Mouse (Mus musculus) kidney, adult 2 months (tissue): Measurements from ENCODE around the gene Fhl5.

Experiments
- CTCF ChIP-seq: fragments of 200-500 bp; conservative IDR thresholded peaks from 2 replicates; pipeline ENCODE4 v1.5.1; 2011; ENCODE audit warnings: low read depth, mild to moderate bottlenecking, control low read depth, low read length, moderate library complexity, mixed read lengths; ENCODE audit not compliant: insufficient read depth, insufficient read length
- POLR2A ChIP-seq: fragments of 200-500 bp; IDR thresholded peaks from one replicate; pipeline ENCODE4 v1.6.1; 2011; ENCODE audit warnings: low read depth, low read length, control low read depth

DNA sequence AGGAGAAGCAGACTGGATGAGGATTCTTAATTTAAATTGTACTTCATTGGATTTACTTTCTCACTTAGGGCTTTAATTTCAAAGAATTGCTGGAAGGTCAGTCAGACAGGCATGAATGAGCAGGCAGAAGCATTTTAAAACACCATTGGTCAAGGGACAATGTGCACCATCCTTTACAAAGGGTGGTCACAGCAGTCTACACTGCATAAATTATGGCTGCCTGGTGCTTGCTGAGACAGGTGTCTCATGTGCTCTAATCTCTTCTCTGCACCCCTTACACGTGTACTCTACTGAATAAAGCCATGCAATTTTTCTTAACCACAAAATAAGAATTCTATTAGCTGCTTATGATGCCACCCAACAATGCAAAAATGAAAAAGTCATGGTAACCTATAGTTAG lies 15.1 kb downstream of the Fhl5 start:
- TF ChIP-seq CTCF (no peak), POLR2A (no peak)
